ENCODE assay signal across 7 mouse cellular contexts in the genomic region with DNA sequence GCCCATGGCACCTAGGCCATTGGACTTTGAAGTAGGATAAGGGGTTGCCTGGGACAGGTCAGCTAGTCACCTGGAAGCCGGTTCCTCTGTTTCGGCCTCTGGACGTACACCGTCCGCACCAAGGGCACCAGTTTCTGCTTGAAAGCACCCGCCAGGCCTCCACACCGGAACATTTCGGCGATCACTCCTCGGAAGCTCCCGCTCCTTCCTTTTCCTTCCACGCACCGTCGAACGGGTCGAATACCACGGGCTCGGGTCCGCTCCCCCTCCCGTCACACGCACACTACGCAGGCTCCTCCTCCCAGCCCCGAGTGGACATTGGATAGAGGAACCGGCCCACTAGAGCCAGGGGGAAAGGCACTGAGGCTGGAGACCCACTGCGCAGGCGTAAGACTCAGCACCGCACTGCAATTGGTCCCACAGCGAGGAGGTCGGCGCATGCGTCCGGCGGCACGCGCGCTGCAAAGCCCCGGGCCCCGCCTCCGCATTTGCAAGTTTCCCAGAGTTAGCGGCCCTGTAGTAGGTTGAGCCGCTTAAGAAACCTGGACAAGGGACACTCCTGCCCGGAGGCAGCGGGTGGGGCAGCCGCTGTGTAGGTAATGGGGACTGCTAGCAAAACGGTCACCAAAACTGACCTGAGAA. TPM values are rescaled to one million over a fixed set of nuclear protein-coding genes. Genes with fewer than 3 reads are reported as not detected.
DNase-seq lines count a peak whose midpoint lies in the region; ATAC-seq lines count a peak whose summit lies in the region.

A gene (minus strand): TSS at position 398 of the 642 bp plus-strand sequence.

- H3K27me3 ChIP-seq in intestine, embryonic 16.5 days (replicated peaks; ENCODE audit: control insufficient read depth, insufficient read depth, low read length): no peaks in the 10 kb centered on the region
- no peaks in the 10 kb centered on the region for H3K27me3 ChIP-seq in midbrain, embryonic 11.5 days (ENCODE audit: control insufficient read depth, insufficient read depth, low read length)

- peak within 1 kb of the TSS; percentile 70 for H3K9ac ChIP-seq in intestine, embryonic 16.5 days (ENCODE audit: low read depth, low read length)
- H3K9ac ChIP-seq in midbrain, embryonic 11.5 days (ENCODE audit: low read length): peak within 1 kb of the TSS; percentile 55

- no peaks in the 10 kb centered on the region for H3K36me3 ChIP-seq in intestine, embryonic 16.5 days (ENCODE audit: control insufficient read depth, insufficient read depth, low read length)
- no peaks in the 10 kb centered on the region for H3K36me3 ChIP-seq in midbrain, embryonic 11.5 days (ENCODE audit: control insufficient read depth, insufficient read depth, low read length)

- intact Hi-C loops in left cerebral cortex, postnatal 36 days (cut with DNase I): no loop called here

- H3K27ac ChIP-seq in intestine, embryonic 16.5 days (ENCODE audit: low read length): peak within 1 kb of the TSS; percentile 23; the same call in 1 of the 2 replicates
- no peak within 1 kb of the TSS for H3K27ac ChIP-seq in midbrain, embryonic 11.5 days (ENCODE audit: low read depth, low read length)

- peak; percentile 93 for DNase-seq in adrenal gland, adult 8-10 months
- peak; percentile 84 for DNase-seq in embryo, embryonic 9.5 days (ENCODE audit: extremely low spot score)
- DNase-seq in gastrocnemius, postnatal 4 days (ENCODE audit: low spot score in 2 of 2): peak; percentile 77 to 89
- peak; percentile 85 to 89 for DNase-seq in left cerebral cortex, postnatal 36 days (ENCODE audit: low spot score in 2 of 2)
- DNase-seq in midbrain, embryonic 11.5 days (ENCODE audit: low spot score, missing footprints): peak; percentile 98
- DNase-seq in skeletal muscle tissue, adult 2 months (ENCODE audit: low read depth, low spot score): peak; percentile 96

- H3K4me1 ChIP-seq in intestine, embryonic 16.5 days (ENCODE audit: control insufficient read depth, insufficient read depth, low read length): 0 out of 2 replicates have a peak, but pooled peaks cover 2% of the 10 kb centered on the region
- no peaks in the 10 kb centered on the region; the same call in 1 of the 2 replicates for H3K4me1 ChIP-seq in midbrain, embryonic 11.5 days (ENCODE audit: control insufficient read depth, insufficient read depth, low read length)

- peak; percentile 100 for ATAC-seq in intestine, embryonic 16.5 days
- peak; percentile 99 for ATAC-seq in midbrain, embryonic 11.5 days (ENCODE audit: low FRiP score)

- H3K4me3 ChIP-seq in intestine, embryonic 16.5 days (ENCODE audit: low read length): peak within 1 kb of the TSS; percentile 63
- peak within 1 kb of the TSS; percentile 42 for H3K4me3 ChIP-seq in midbrain, embryonic 11.5 days (ENCODE audit: low read depth, low read length)

- peak within 1 kb of the TSS; percentile 48 for H3K4me2 ChIP-seq in intestine, embryonic 16.5 days (ENCODE audit: low read depth, low read length)
- H3K4me2 ChIP-seq in midbrain, embryonic 11.5 days: peak within 1 kb of the TSS; percentile 43

- H3K9me3 ChIP-seq in intestine, embryonic 16.5 days (ENCODE audit: control insufficient read depth, low read length): no peaks in the 10 kb centered on the region; the same call in 1 of the 2 replicates
- H3K9me3 ChIP-seq in midbrain, embryonic 11.5 days (ENCODE audit: control insufficient read depth, low read length): no peaks in the 10 kb centered on the region

- 16% methylated on average over 44 of the region's 45 CpGs for WGBS in intestine, embryonic 16.5 days
- WGBS in midbrain, embryonic 11.5 days: 17% methylated on average over 41 of the region's 45 CpGs

RNA-seq across cellular contexts. Expression of the gene that starts here (rescaled TPM):
- total RNA-seq in adrenal gland, adult 8-10 months (2022): 100 to 1,000 TPM; 126 to 260 (median 176) TPM
- total RNA-seq in gastrocnemius, postnatal 4 days (2021): 10 to 100 TPM; 40.0 to 43.3 TPM
- polyA plus RNA-seq in intestine, embryonic 16.5 days (2015; fragmentation: Nextera tagmentation; extraction: Ambion mirVana): 114 and 115 TPM in 2 replicates
- total RNA-seq in left cerebral cortex, postnatal 36 days (2021): 10 to 100 TPM; 27.9 to 32.0 TPM
- polyA plus RNA-seq in midbrain, embryonic 11.5 days (2014; fragmentation: Nextera tagmentation; extraction: Ambion mirVana): 75.5 and 79.9 TPM in 2 replicates
